Mouse (Mus musculus): Measurements from ENCODE around the gene Slc44a5.

DNA sequence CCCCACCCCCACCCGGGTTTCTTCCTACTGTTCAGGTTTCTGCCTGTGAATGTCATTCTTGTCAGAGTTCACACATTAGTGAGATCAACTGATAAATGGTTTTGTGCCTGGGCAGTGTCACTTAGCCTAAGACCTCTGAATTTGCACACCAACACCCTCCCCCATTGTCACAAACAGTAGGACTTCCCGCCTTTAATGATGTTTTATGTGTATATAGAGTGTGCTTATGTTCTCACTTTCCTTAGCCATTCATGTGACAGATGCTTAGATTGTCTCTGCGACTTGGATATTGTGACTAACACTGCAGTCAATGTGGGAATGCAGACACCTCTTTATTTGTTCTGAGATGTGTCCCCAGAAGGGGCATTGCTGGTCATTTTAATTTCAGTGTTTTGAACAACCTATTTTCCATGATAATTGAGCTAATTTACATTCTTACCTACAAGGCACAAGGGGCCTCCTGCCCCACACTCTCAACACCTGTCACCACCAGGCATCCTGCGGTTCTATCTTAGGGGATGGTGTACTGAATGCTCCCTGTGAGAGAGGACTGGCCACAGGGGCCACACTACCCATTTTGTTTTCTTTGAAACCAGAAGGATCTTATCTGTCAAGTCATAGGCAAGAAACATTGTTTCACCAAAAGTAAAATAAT is 236.7 kb downstream of the Slc44a5 start:
- TF ChIP-seq CTCF (IDR thresholded peaks at IDR 0.05; ENCODE audit: low read depth, low read length) (no peak), POLR2A (IDR thresholded peaks at IDR 0.05; ENCODE audit: insufficient read depth, low read length) (no peak)

All from ES-Bruce4 (cell line).